Mouse (Mus musculus) inflammation-experienced regulatory T-cells (primary cell): Measurements from ENCODE around the gene Gpc3. TPM values are rescaled to one million over a fixed set of nuclear protein-coding genes. Genes with fewer than 3 reads are reported as not detected.

Experiments used
- polyA plus RNA-seq, 2 experiments: library from polyadenylated mRNA; unstranded; fragments of 100-300 nt; shearing (Covaris generic); gene quantifications; one replicate each; pipeline ENCODE4 v1.2.1; 2017

Gene Gpc3
- polyA plus RNA-seq = under 1 TPM in 1 of 2 experiments, not detected in 1; 0.08 TPM

GRCm38 (mm10) chrX:52613328-52614030 lies at the start of gene Gpc3:
Gene Gpc3 (minus strand): TSS chrX:52613950.

Other genes starting within 250 kb of the Gpc3 start
- not detected for gene Ccdc160, start 177.2 kb upstream of the Gpc3 start, polyA plus RNA-seq